Mouse (Mus musculus): ENCODE data around the gene Sox8. TPM values are rescaled to one million over a fixed set of nuclear protein-coding genes. Genes with fewer than 3 reads are reported as not detected.
A peak's percentile ranks its signal among the peaks of the same experiment; 100 is the strongest.

Sox8 gene
- polyA plus RNA-seq, 1 experiment, result 8.2 TPM

- Histone ChIP-seq H3K27me3 (ENCODE audit: control insufficient read depth, insufficient read depth, low read length) (no peaks in the 10 kb centered on the region; the same call in 1 of the 2 replicates), H3K27ac (ENCODE audit: control insufficient read depth, insufficient read depth, low read depth, low read length) (no peak overlapping the region), H3K36me3 (ENCODE audit: control insufficient read depth, insufficient read depth, low read length) (no peaks in the 10 kb centered on the region), H3K4me1 (ENCODE audit: control insufficient read depth, insufficient read depth, low read length) (peaks cover 12% of the 10 kb centered on the region), H3K4me3 (ENCODE audit: control insufficient read depth, low read depth, low read length) (no peak overlapping the region)
- TF ChIP-seq POLR2A (IDR thresholded peaks at IDR 0.05; ENCODE audit: control insufficient read depth, low read depth, low read length) (no peak), CTCF (IDR thresholded peaks at IDR 0.05; ENCODE audit: control insufficient read depth, insufficient read depth, insufficient replicate concordance, low read depth, low read length) (no peak)
These were observed 15.3 kb downstream of the Sox8 start for GRCm38 (mm10) chr17:25555159-25555558.

GRCm38 (mm10) chr17:25551313-25551712 is 19.2 kb downstream of the Sox8 start:
- no peaks in the 10 kb centered on the region; the same call in 1 of the 2 replicates for H3K27me3 ChIP-seq (ENCODE audit: control insufficient read depth, insufficient read depth, low read length)
- no peaks in the 10 kb centered on the region for H3K36me3 ChIP-seq (ENCODE audit: control insufficient read depth, insufficient read depth, low read length)
- peaks cover 5% of the 10 kb centered on the region for H3K4me1 ChIP-seq (ENCODE audit: control insufficient read depth, insufficient read depth, low read length)
- H3K27ac ChIP-seq (ENCODE audit: control insufficient read depth, insufficient read depth, low read depth, low read length), result no peak overlapping the region
- TF ChIP-seq CTCF (IDR thresholded peaks at IDR 0.05; ENCODE audit: control insufficient read depth, insufficient read depth, insufficient replicate concordance, low read depth, low read length) (no peak), POLR2A (IDR thresholded peaks at IDR 0.05; ENCODE audit: control insufficient read depth, low read depth, low read length) (no peak)
- H3K4me3 ChIP-seq (ENCODE audit: control insufficient read depth, low read depth, low read length), result no peak overlapping the region

- no peaks in the 10 kb centered on the region for H3K36me3 ChIP-seq (ENCODE audit: control insufficient read depth, insufficient read depth, low read length)
- no peaks in the 10 kb centered on the region for H3K4me1 ChIP-seq (ENCODE audit: control insufficient read depth, insufficient read depth, low read length)
- no peak for TF ChIP-seq CTCF (IDR thresholded peaks at IDR 0.05; ENCODE audit: control insufficient read depth, insufficient read depth, insufficient replicate concordance, low read depth, low read length)
- no peak for TF ChIP-seq POLR2A (IDR thresholded peaks at IDR 0.05; ENCODE audit: control insufficient read depth, low read depth, low read length)
- H3K27ac ChIP-seq (ENCODE audit: control insufficient read depth, insufficient read depth, low read depth, low read length), result no peak overlapping the region
- H3K4me3 ChIP-seq (ENCODE audit: control insufficient read depth, low read depth, low read length), result no peak overlapping the region
- H3K27me3 ChIP-seq (ENCODE audit: control insufficient read depth, insufficient read depth, low read length), result no peaks in the 10 kb centered on the region
These were observed 20.5 kb downstream of the Sox8 start for GRCm38 (mm10) chr17:25550020-25550419.

GRCm38 (mm10) chr17:25547026-25547425 is 23.5 kb downstream of the Sox8 start:
- TF ChIP-seq CTCF (IDR thresholded peaks at IDR 0.05; ENCODE audit: control insufficient read depth, insufficient read depth, insufficient replicate concordance, low read depth, low read length) (no peak), POLR2A (IDR thresholded peaks at IDR 0.05; ENCODE audit: control insufficient read depth, low read depth, low read length) (no peak)
- Histone ChIP-seq H3K36me3 (ENCODE audit: control insufficient read depth, insufficient read depth, low read length) (no peaks in the 10 kb centered on the region), H3K4me1 (ENCODE audit: control insufficient read depth, insufficient read depth, low read length) (no peaks in the 10 kb centered on the region), H3K27me3 (ENCODE audit: control insufficient read depth, insufficient read depth, low read length) (no peaks in the 10 kb centered on the region), H3K4me3 (ENCODE audit: control insufficient read depth, low read depth, low read length) (peak overlapping the region; percentile 70; the same call in 1 of the 2 replicates), H3K27ac (ENCODE audit: control insufficient read depth, insufficient read depth, low read depth, low read length) (no peak overlapping the region)

- no peak overlapping the region for H3K27ac ChIP-seq (ENCODE audit: control insufficient read depth, insufficient read depth, low read depth, low read length)
- H3K4me3 ChIP-seq (ENCODE audit: control insufficient read depth, low read depth, low read length), result no peak overlapping the region
- no peaks in the 10 kb centered on the region for H3K36me3 ChIP-seq (ENCODE audit: control insufficient read depth, insufficient read depth, low read length)
- TF ChIP-seq POLR2A (IDR thresholded peaks at IDR 0.05; ENCODE audit: control insufficient read depth, low read depth, low read length) (no peak), CTCF (IDR thresholded peaks at IDR 0.05; ENCODE audit: control insufficient read depth, insufficient read depth, insufficient replicate concordance, low read depth, low read length) (no peak)
- no peaks in the 10 kb centered on the region for H3K27me3 ChIP-seq (ENCODE audit: control insufficient read depth, insufficient read depth, low read length)
- no peaks in the 10 kb centered on the region; the same call in 1 of the 2 replicates for H3K4me1 ChIP-seq (ENCODE audit: control insufficient read depth, insufficient read depth, low read length)
These were observed 28.7 kb downstream of the Sox8 start for GRCm38 (mm10) chr17:25541768-25542167.

GRCm38 (mm10) chr17:25540731-25541130 is 29.8 kb downstream of the Sox8 start:
- H3K4me1 ChIP-seq (ENCODE audit: control insufficient read depth, insufficient read depth, low read length), result no peaks in the 10 kb centered on the region; the same call in 1 of the 2 replicates
- no peaks in the 10 kb centered on the region for H3K27me3 ChIP-seq (ENCODE audit: control insufficient read depth, insufficient read depth, low read length)
- TF ChIP-seq POLR2A (IDR thresholded peaks at IDR 0.05; ENCODE audit: control insufficient read depth, low read depth, low read length), result no peak
- TF ChIP-seq CTCF (IDR thresholded peaks at IDR 0.05; ENCODE audit: control insufficient read depth, insufficient read depth, insufficient replicate concordance, low read depth, low read length), result no peak
- no peak overlapping the region for H3K27ac ChIP-seq (ENCODE audit: control insufficient read depth, insufficient read depth, low read depth, low read length)
- no peak overlapping the region for H3K4me3 ChIP-seq (ENCODE audit: control insufficient read depth, low read depth, low read length)
- H3K36me3 ChIP-seq (ENCODE audit: control insufficient read depth, insufficient read depth, low read length), result no peaks in the 10 kb centered on the region

GRCm38 (mm10) chr17:25538945-25539875 is 31.3 kb downstream of the Sox8 start:
- peak overlapping the region; percentile 68 for H3K27ac ChIP-seq (ENCODE audit: control insufficient read depth, insufficient read depth, low read depth, low read length)
- H3K4me3 ChIP-seq (ENCODE audit: control insufficient read depth, low read depth, low read length), result no peak overlapping the region
- no peaks in the 10 kb centered on the region; the same call in 1 of the 2 replicates for H3K4me1 ChIP-seq (ENCODE audit: control insufficient read depth, insufficient read depth, low read length)
- H3K27me3 ChIP-seq (ENCODE audit: control insufficient read depth, insufficient read depth, low read length), result no peaks in the 10 kb centered on the region
- H3K36me3 ChIP-seq (ENCODE audit: control insufficient read depth, insufficient read depth, low read length), result no peaks in the 10 kb centered on the region
- TF ChIP-seq POLR2A (IDR thresholded peaks at IDR 0.05; ENCODE audit: control insufficient read depth, low read depth, low read length) (no peak), CTCF (IDR thresholded peaks at IDR 0.05; ENCODE audit: control insufficient read depth, insufficient read depth, insufficient replicate concordance, low read depth, low read length) (no peak)
